Mouse (Mus musculus) adrenal gland (tissue): ENCODE data around the gene Serpina3b.

Source experiments
- intact Hi-C: fragments of 180-260 bp; cut with DNase I; formaldehyde crosslinking; loops from one replicate; pipeline ENCODE4 v1.15.1; 2025

Gene Serpina3b

GRCm38 (mm10) chr12:104174747-104175146, 47.0 kb downstream of the Serpina3b start:
- intact Hi-C loops = no loop called here

GRCm38 (mm10) chr12:104175636-104176035, 47.8 kb downstream of the Serpina3b start:
- intact Hi-C loops = no loop called here

GRCm38 (mm10) chr12:104178577-104178976, 50.8 kb downstream of the Serpina3b start:
- intact Hi-C loops = no loop called here

- intact Hi-C loops = no loop called here
Measured at GRCm38 (mm10) chr12:104178987-104179386, 51.2 kb downstream of the Serpina3b start.

GRCm38 (mm10) chr12:104185046-104185445, 57.2 kb downstream of the Serpina3b start:
- intact Hi-C loops = no loop called here

- intact Hi-C loops = no loop called here
Measured at GRCm38 (mm10) chr12:104186041-104186581, 58.3 kb downstream of the Serpina3b start.
